Mouse (Mus musculus) megakaryocyte, adult 5-6 weeks (primary cell): ENCODE data around the gene 4921517D22Rik. TPM values are rescaled to one million over a fixed set of nuclear protein-coding genes. Genes with fewer than 3 reads are reported as not detected.

ENCODE experiments used
- total RNA-seq, 2 experiments: library from RNA; stranded (forward) in 1 of 2; stranded (reverse) in 1 of 2; fragments of 153-499, 151-499 nt in 1 of 2; fragments of 221-1000, 200-1000 nt in 1 of 2; gene quantifications; 2 replicates each; pipeline versions ENCODE4 v1.2.3 to v1.2.4; 2015 to 2017

Gene 4921517D22Rik
- total RNA-seq, 2 experiments from 2014 or later, result not detected

Other genes starting within 250 kb of the 4921517D22Rik start
- gene Agtpbp1, start 108.9 kb downstream of the 4921517D22Rik start, total RNA-seq (2015), result 64.5 and 71.4 TPM in 2 replicates
- 73.0 and 106 TPM in 2 replicates for gene Agtpbp1, start 108.9 kb downstream of the 4921517D22Rik start, total RNA-seq (2017)
- 76.1 and 76.4 TPM in 2 replicates for gene Naa35, start 108.8 kb downstream of the 4921517D22Rik start, total RNA-seq (2015)
- 30.4 and 53.1 TPM in 2 replicates for gene Naa35, start 108.8 kb downstream of the 4921517D22Rik start, total RNA-seq (2017)
- gene Golm1, start 18.3 kb downstream of the 4921517D22Rik start, total RNA-seq (2015), result 17.0 and 24.1 TPM in 2 replicates
- 30.2 and 42.0 TPM in 2 replicates for gene Golm1, start 18.3 kb downstream of the 4921517D22Rik start, total RNA-seq (2017)
- 0.04 and 0.78 TPM in 2 replicates for gene Spata31d1a, start 16.2 kb upstream of the 4921517D22Rik start, total RNA-seq (2015)
- not detected in 2 replicates for gene Spata31d1a, start 16.2 kb upstream of the 4921517D22Rik start, total RNA-seq (2017)
- not detected in 2 replicates for gene Spata31d1b, start 18.2 kb upstream of the 4921517D22Rik start, total RNA-seq (2015)
- gene Spata31d1b, start 18.2 kb upstream of the 4921517D22Rik start, total RNA-seq (2017), result not detected in 2 replicates
- not detected in 2 replicates for gene Spata31d1d, start 37.6 kb upstream of the 4921517D22Rik start, total RNA-seq (2015)
- gene Spata31d1d, start 37.6 kb upstream of the 4921517D22Rik start, total RNA-seq (2017), result not detected in 2 replicates
- not detected in 2 replicates for gene 1700014D04Rik, start 52.6 kb upstream of the 4921517D22Rik start, total RNA-seq (2015)
- 0.04 TPM in 1 of 2 replicates, not detected in the other for gene 1700014D04Rik, start 52.6 kb upstream of the 4921517D22Rik start, total RNA-seq (2017)
- gene Isca1, start 75.7 kb upstream of the 4921517D22Rik start, total RNA-seq (2015), result 39.7 and 41.7 TPM in 2 replicates
- gene Isca1, start 75.7 kb upstream of the 4921517D22Rik start, total RNA-seq (2017), result 19.2 and 21.3 TPM in 2 replicates
- gene Gm49354, start 88.1 kb upstream of the 4921517D22Rik start, total RNA-seq (2015), result not detected in 2 replicates
- gene Gm49354, start 88.1 kb upstream of the 4921517D22Rik start, total RNA-seq (2017), result not detected in 2 replicates
- gene Tut7, start 129.0 kb upstream of the 4921517D22Rik start, total RNA-seq (2015), result 95.1 and 97.1 TPM in 2 replicates
- gene Tut7, start 129.0 kb upstream of the 4921517D22Rik start, total RNA-seq (2017), result 177 and 194 TPM in 2 replicates